Mouse (Mus musculus) left cerebral cortex, adult 11 months (tissue): ENCODE measurements at regions not wholly inside any gene's neighbourhood (a gene's known extent, or its start where the extent isn't known, plus 50 kb on each side); places are given as distances from the start of the nearest gene placed in this dataset.
"Not testable (repeated sequence)": the region's sequence is repeated elsewhere in the genome, so short reads cannot be mapped to it uniquely, and the experiment has no call there.

Experiments
- DNase-seq: peaks from one replicate; pipeline ENCODE4 v3.0.0; 2022; ENCODE audit warnings: low spot score

- no peak for DNase-seq
Observed at GRCm38 (mm10) chr3:124157858-124158655, 162.6 kb upstream of the Tram1l1 start.

GRCm38 (mm10) chr3:124193331-124193730, 127.3 kb upstream of the Tram1l1 start:
- DNase-seq, result not testable (repeated sequence)

GRCm38 (mm10) chr3:124200226-124200940, 120.3 kb upstream of the Tram1l1 start:
- not testable (repeated sequence) for DNase-seq

GRCm38 (mm10) chr3:124217131-124217530, 103.5 kb upstream of the Tram1l1 start:
- no peak for DNase-seq

- no peak for DNase-seq
Observed at GRCm38 (mm10) chr3:124225982-124226381, 94.7 kb upstream of the Tram1l1 start.

- no peak for DNase-seq
Observed at GRCm38 (mm10) chr3:124227701-124228100, 93.0 kb upstream of the Tram1l1 start.

- no peak for DNase-seq
Observed at GRCm38 (mm10) chr3:124240936-124241733, 79.5 kb upstream of the Tram1l1 start.

GRCm38 (mm10) chr3:124241734-124242006, 79.0 kb upstream of the Tram1l1 start:
- no peak for DNase-seq

- no peak for DNase-seq
Observed at GRCm38 (mm10) chr3:124262150-124262549, 58.5 kb upstream of the Tram1l1 start.

DNA sequence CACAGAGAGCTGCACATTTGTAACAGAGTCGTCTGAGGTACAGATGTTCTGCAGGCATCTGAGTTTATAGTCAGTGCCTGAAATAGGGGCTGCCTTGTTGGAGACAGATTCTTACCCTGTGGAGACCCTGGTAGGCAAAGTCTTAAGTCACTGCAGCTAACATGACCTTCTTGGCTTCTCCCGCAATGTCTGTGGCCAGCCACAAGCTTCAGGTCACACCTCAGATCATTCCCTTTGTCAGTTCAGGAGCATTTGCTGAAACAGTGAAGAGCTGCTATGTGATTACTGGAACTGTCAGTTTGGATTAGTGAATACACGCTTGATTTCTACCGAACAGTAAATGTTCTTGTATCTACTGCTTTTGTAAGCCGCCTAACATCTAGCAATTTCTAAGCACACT, 53.8 kb upstream of the Tram1l1 start:
- no peak for DNase-seq

- no peak for DNase-seq
Observed at GRCm38 (mm10) chr3:124270506-124270905, 50.1 kb upstream of the Tram1l1 start.
